Mouse (Mus musculus) embryonic facial prominence, embryonic 13.5 days (tissue): ENCODE results near the gene Ctbp2. TPM values are rescaled to one million over a fixed set of nuclear protein-coding genes. Genes with fewer than 3 reads are reported as not detected.

ENCODE experiments used
- ATAC-seq: fragments of 200-750 bp; cut with Nextera tagmentation; 2 replicates; pipeline ENCODE4 v1.8.0; 2017; ENCODE audit warnings: low read depth; ENCODE audit not compliant: insufficient number of reproducible peaks, insufficient read depth, low FRiP score, low TSS enrichment
- H3K27ac ChIP-seq: fragments of 300-500 bp; sonication (generic); 2 replicates; pipeline ENCODE4 v1.5.1; 2015; ENCODE audit warnings: moderate library complexity, mild to moderate bottlenecking, inconsistent platforms
- H3K27me3 ChIP-seq: fragments of 300-500 bp; sonication (generic); 2 replicates; pipeline ENCODE4 v1.6.1; 2015; ENCODE audit warnings: mild to moderate bottlenecking, inconsistent platforms
- H3K36me3 ChIP-seq: fragments of 300-500 bp; sonication (generic); 2 replicates; pipeline ENCODE4 v1.6.1; 2015; ENCODE audit warnings: mild to moderate bottlenecking, inconsistent platforms
- H3K4me1 ChIP-seq: fragments of 300-500 bp; sonication (generic); 2 replicates; pipeline ENCODE4 v1.6.1; 2015; ENCODE audit warnings: inconsistent platforms
- H3K4me2 ChIP-seq: fragments of 300-500 bp; sonication (generic); 2 replicates; pipeline ENCODE4 v1.6.1; 2015; ENCODE audit warnings: moderate library complexity, mild to moderate bottlenecking, inconsistent platforms
- H3K4me3 ChIP-seq: fragments of 300-500 bp; sonication (generic); 2 replicates; pipeline ENCODE4 v1.5.1; 2015; ENCODE audit warnings: mild to moderate bottlenecking, inconsistent platforms
- H3K9ac ChIP-seq: fragments of 300-500 bp; sonication (generic); 2 replicates; pipeline ENCODE4 v1.6.1; 2015; ENCODE audit warnings: mild to moderate bottlenecking, inconsistent platforms
- H3K9me3 ChIP-seq: fragments of 300-500 bp; sonication (generic); 2 replicates; pipeline ENCODE4 v1.6.1; 2016; ENCODE audit warnings: inconsistent platforms
- WGBS: fragments of 180-500 bp; shearing (Covaris S2); methylation state at CpG from one replicate; pipeline ENCODE4 v1.1.7; 2015; ENCODE audit warnings: mixed read lengths; 5-methylcytosine and 5-hydroxymethylcytosine counted together
- polyA plus RNA-seq: library from polyadenylated mRNA; unstranded; fragments of >200 nt; fragmentation: Nextera tagmentation; extraction: Ambion mirVana; gene quantifications from 2 replicates; pipeline ENCODE4 v1.2.1, GENCODE M21; 2015

Ctbp2 gene
- polyA plus RNA-seq, 1 experiment from 2014 or later = 93.4 TPM

DNA sequence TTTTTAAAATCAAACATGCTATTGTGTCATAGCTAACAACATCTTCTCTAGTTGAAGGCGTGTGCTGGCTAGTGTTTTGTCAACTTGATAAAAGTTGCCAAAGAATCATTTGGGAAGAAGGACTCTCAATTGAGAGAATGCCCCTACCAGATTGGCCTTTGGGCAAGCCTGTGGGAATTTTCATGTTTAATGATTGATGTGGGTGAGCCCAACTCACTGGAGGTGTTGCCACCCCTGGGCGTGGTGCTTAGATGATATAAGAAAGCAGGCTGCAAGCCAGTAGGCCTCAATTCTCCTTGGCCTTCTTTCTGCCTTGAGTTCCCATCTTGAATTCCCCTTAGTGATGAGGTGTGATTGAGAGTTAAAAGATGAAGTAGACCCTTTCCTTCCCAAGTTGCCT is 146.2 kb downstream of the Ctbp2 start:
- H3K4me1 ChIP-seq = no peaks in the 10 kb centered on the region
- no peaks in the 10 kb centered on the region for H3K27me3 ChIP-seq
- H3K4me2 ChIP-seq = no peak overlapping the region
- no peak overlapping the region for H3K9ac ChIP-seq
- 94% methylated on average over 2 of the region's 2 CpGs for WGBS
- H3K36me3 ChIP-seq = peaks cover 52% of the 10 kb centered on the region
- no peaks in the 10 kb centered on the region for H3K9me3 ChIP-seq
- ATAC-seq = no peak
- H3K27ac ChIP-seq = no peak overlapping the region
- no peak overlapping the region for H3K4me3 ChIP-seq

DNA sequence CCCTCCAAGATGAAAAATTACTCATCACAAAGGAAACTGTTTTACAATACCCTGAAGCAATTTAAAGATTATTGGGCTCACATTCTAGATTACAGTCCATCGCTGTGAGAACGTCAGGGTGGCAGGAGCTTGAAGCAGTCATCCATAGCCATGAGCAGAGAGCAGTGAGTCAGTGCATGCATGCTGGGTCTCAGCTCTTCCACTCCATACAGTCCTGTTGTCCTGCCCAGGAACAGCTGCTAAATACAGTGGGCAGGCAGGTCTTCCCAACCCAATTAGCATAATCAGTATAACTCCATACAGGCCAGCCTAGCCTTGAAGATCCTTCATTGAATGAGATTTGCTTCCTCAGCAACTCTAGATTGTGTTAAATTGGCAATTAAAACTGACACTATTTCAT is 148.1 kb downstream of the Ctbp2 start:
- no peaks in the 10 kb centered on the region for H3K4me1 ChIP-seq
- no peak overlapping the region for H3K9ac ChIP-seq
- H3K27me3 ChIP-seq = no peaks in the 10 kb centered on the region
- 73% methylated on average over 2 of the region's 2 CpGs for WGBS
- no peak overlapping the region for H3K4me2 ChIP-seq
- ATAC-seq = no peak
- H3K27ac ChIP-seq = no peak overlapping the region
- H3K36me3 ChIP-seq = peaks cover 37% of the 10 kb centered on the region
- no peak overlapping the region for H3K4me3 ChIP-seq
- no peaks in the 10 kb centered on the region for H3K9me3 ChIP-seq

DNA sequence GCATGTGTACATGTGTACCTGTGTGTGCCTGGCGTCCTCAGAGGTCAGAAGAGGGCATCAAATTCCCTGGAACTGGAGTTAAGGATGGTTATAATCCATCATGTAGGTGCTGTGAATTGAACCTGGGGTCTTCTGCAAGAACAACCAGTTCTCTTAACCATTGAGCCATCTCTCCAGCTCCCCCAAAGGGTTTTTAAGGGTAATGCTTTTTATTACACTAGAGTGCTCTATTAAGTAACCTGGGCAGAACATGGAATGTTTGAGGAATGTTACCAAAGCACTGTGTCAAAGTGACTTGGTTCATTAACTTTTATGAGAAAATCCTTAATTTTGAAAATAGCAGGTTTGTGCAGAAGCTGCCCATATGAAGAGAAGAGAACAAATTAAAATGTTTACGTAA is 152.1 kb downstream of the Ctbp2 start:
- Histone ChIP-seq H3K4me2 (no peak overlapping the region), H3K4me3 (no peak overlapping the region), H3K9ac (no peak overlapping the region), H3K27me3 (no peaks in the 10 kb centered on the region), H3K9me3 (no peaks in the 10 kb centered on the region), H3K27ac (no peak overlapping the region), H3K36me3 (peaks cover 28% of the 10 kb centered on the region), H3K4me1 (no peaks in the 10 kb centered on the region)
- no peak for ATAC-seq
- 90% methylated on average over 2 of the region's 2 CpGs for WGBS

DNA sequence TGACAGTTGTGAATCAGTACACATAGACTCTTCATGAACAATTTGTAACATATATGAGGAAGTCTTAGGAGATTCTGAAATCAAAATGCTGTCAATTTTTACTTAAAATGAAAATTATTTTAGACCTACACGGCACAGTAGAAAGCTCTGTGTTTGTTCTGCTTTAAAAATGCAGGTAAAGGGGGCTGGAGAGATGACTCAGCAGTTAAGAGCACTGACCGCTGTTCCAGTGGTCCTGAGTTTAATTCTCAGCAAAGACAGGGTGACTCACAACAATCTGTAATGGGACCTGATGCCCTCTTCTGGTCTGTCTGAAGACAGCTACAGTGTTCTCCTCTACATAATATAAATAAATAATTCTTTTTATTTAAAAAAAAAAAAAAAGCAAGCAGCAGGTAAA is 158.4 kb downstream of the Ctbp2 start:
- ATAC-seq = no peak
- H3K27me3 ChIP-seq = no peaks in the 10 kb centered on the region
- no peak overlapping the region for H3K4me3 ChIP-seq
- no peak overlapping the region for H3K27ac ChIP-seq
- H3K9ac ChIP-seq = no peak overlapping the region
- H3K4me1 ChIP-seq = no peaks in the 10 kb centered on the region
- H3K9me3 ChIP-seq = no peaks in the 10 kb centered on the region
- H3K36me3 ChIP-seq = peaks cover 9% of the 10 kb centered on the region
- H3K4me2 ChIP-seq = no peak overlapping the region
- 75% methylated on average over 2 of the region's 2 CpGs for WGBS

DNA sequence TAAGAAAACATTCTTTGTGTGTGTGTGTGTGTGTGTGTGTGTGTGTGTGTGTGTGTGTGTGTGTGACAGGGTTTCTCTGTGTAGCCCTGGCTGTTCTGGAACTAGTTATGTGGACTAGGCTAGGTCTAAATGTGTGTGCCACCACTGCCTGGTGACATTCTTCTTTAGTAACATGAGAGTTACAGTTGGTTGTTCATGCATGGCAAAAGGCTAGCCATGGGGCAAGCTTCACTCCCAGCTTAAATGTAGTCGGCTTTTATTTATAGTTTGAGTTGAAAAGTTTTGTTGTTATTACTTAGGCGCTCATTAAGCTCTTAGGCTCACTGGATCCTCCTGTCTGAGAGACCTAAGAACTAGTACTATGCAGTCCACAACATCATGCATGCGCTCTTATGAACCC is 159.8 kb downstream of the Ctbp2 start:
- Histone ChIP-seq H3K4me3 (no peak overlapping the region), H3K4me1 (no peaks in the 10 kb centered on the region), H3K4me2 (no peak overlapping the region), H3K36me3 (peaks cover 12% of the 10 kb centered on the region), H3K9me3 (no peaks in the 10 kb centered on the region), H3K27ac (no peak overlapping the region), H3K27me3 (no peaks in the 10 kb centered on the region), H3K9ac (no peak overlapping the region)
- WGBS = 80% methylated on average over 3 of the region's 3 CpGs
- ATAC-seq = no peak

DNA sequence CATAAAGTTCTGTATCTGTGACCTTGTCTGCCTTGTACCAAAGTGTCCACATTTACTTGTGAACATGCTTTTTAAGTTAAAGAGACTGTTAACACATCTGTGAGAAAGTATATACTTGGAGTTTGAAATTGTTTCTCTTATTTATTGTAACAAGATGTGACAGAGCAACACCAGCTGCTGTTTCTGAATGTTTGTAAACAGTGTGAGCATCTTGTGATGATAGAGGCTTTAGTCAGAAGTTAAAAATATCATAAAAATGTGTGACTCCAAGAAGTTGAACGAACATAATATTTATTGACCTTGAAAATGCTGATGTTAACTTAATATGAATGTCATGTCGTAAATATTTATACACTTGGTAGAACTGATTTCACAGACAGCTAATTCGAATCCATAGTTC is 173.5 kb downstream of the Ctbp2 start:
- Histone ChIP-seq H3K27me3 (no peaks in the 10 kb centered on the region), H3K4me1 (no peaks in the 10 kb centered on the region), H3K4me2 (no peak overlapping the region), H3K9me3 (no peaks in the 10 kb centered on the region), H3K9ac (no peak overlapping the region), H3K27ac (no peak overlapping the region), H3K4me3 (no peak overlapping the region), H3K36me3 (no peaks in the 10 kb centered on the region)
- WGBS = 88% methylated on average over 3 of the region's 3 CpGs
- no peak for ATAC-seq

DNA sequence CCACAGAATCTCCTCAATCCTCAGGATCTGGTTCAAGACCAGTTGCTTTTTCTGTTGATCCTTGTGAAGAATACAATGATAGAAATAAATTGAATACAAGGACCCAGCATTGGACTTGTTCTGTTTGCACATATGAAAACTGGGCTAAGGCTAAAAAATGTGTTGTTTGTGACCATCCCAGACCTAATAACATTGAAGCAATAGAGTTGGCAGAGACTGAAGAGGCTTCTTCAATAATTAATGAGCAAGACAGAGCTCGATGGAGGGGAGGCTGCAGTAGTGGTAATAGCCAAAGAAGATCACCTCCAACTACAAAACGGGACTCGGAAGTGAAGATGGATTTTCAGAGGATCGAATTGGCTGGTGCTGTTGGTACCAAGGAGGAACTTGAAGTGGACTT is 174.2 kb downstream of the Ctbp2 start:
- Histone ChIP-seq H3K27me3 (no peaks in the 10 kb centered on the region), H3K9me3 (no peaks in the 10 kb centered on the region), H3K4me1 (no peaks in the 10 kb centered on the region), H3K36me3 (no peaks in the 10 kb centered on the region), H3K27ac (no peak overlapping the region), H3K4me3 (no peak overlapping the region), H3K4me2 (no peak overlapping the region), H3K9ac (no peak overlapping the region)
- WGBS = 92% methylated on average over 4 of the region's 4 CpGs
- ATAC-seq = no peak

DNA sequence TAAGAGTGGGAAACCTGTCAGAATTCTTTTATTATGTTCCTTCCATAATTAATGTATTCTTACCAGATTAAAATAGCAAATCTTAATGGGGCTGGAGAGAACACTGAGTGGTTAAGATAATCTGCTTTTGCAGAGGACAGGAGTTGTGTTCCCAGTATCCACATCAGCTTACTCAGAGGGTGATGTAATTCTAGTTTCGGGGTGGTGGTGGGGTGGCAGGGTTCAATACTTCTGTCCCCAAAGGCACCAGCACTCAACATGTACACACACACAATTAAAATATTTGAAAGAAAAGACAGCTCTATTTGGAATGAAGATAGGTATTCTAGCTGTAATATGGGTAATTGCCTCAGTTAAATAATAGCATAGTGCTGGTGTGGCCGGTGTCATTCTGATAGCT is 183.6 kb downstream of the Ctbp2 start:
- H3K27me3 ChIP-seq = no peaks in the 10 kb centered on the region
- no peak overlapping the region for H3K4me2 ChIP-seq
- H3K9me3 ChIP-seq = no peaks in the 10 kb centered on the region
- peaks cover 4% of the 10 kb centered on the region; the same call in 1 of the 2 replicates for H3K4me1 ChIP-seq
- no peak overlapping the region for H3K4me3 ChIP-seq
- no peak overlapping the region for H3K27ac ChIP-seq
- ATAC-seq = no peak
- no peaks in the 10 kb centered on the region for H3K36me3 ChIP-seq
- no peak overlapping the region for H3K9ac ChIP-seq
- WGBS = 88% methylated on average over 2 of the region's 2 CpGs

DNA sequence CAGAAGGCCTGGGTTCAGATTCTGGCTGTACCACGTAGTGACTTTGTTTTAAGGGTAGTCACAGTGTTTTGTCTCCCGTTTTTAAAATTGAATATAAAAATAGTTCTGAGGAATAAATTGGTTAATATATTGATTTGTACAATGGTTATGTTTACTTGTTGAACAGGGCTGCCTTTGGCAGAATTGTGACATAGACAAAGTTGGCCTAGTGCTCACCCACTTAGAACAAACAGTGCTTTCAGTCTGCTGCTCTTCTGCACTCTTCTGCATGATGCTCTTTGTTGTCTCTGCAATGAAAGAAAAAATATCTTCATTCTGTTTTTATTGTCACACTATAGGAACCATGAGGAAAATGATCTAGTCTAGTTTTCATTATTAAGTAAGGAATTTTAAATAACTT is 185.0 kb downstream of the Ctbp2 start:
- 93% methylated on average over 2 of the region's 2 CpGs for WGBS
- Histone ChIP-seq H3K27me3 (no peaks in the 10 kb centered on the region), H3K4me3 (no peak overlapping the region), H3K27ac (no peak overlapping the region), H3K9ac (no peak overlapping the region), H3K4me1 (peaks cover 4% of the 10 kb centered on the region; the same call in 1 of the 2 replicates), H3K9me3 (no peaks in the 10 kb centered on the region), H3K4me2 (no peak overlapping the region), H3K36me3 (no peaks in the 10 kb centered on the region)
- ATAC-seq = no peak

Other genes with a start within 250 kb of the Ctbp2 start
- gene Zranb1, start 193.2 kb downstream of the Ctbp2 start, polyA plus RNA-seq = 14.2 and 17.6 TPM in 2 replicates
- 174 and 195 TPM in 2 replicates for gene Fgfr2, start 1.0 kb downstream of the Ctbp2 start, polyA plus RNA-seq